Mouse (Mus musculus) hindbrain, embryonic 11.5 days (tissue): ENCODE measurements at regions not wholly inside any gene's neighbourhood (a gene's known extent, or its start where the extent isn't known, plus 50 kb on each side); places are given as distances from the start of the nearest gene placed in this dataset.

Experiments
- ATAC-seq: fragments of 200-750 bp; cut with Nextera tagmentation; 2 replicates; pipeline ENCODE4 v1.8.0; 2017; ENCODE audit warnings: mild to moderate bottlenecking, moderate TSS enrichment, moderate library complexity; ENCODE audit not compliant: low FRiP score
- DNase-seq: peaks from one replicate; pipeline ENCODE4 v3.0.0-alpha.2; 2015; ENCODE audit warnings: low spot score
- H3K27ac ChIP-seq: fragments of 300-500 bp; sonication (generic); 2 replicates; pipeline ENCODE4 v1.5.1; 2014; ENCODE audit warnings: mild to moderate bottlenecking, low read depth, low read length
- H3K27me3 ChIP-seq: fragments of 300-500 bp; sonication (generic); 2 replicates; pipeline ENCODE4 v1.6.1; 2014; ENCODE audit warnings: mild to moderate bottlenecking, low read length, moderate library complexity, mixed read lengths; ENCODE audit not compliant: control insufficient read depth, insufficient read depth
- H3K36me3 ChIP-seq: fragments of 300-500 bp; sonication (generic); 2 replicates; pipeline ENCODE4 v1.6.1; 2014; ENCODE audit warnings: mild to moderate bottlenecking, low read length, moderate library complexity, mixed read lengths; ENCODE audit not compliant: control insufficient read depth, insufficient read depth
- H3K4me1 ChIP-seq: fragments of 300-500 bp; sonication (generic); replicated peaks from 2 replicates; pipeline ENCODE4 v1.6.1; 2014; ENCODE audit warnings: low read length, mixed read lengths; ENCODE audit not compliant: control insufficient read depth, insufficient read depth
- H3K4me2 ChIP-seq: fragments of 300-500 bp; sonication (generic); replicated peaks from 2 replicates; pipeline ENCODE4 v1.6.1; 2014; ENCODE audit warnings: mild to moderate bottlenecking, low read depth, low read length
- H3K4me3 ChIP-seq: fragments of 300-500 bp; sonication (generic); 2 replicates; pipeline ENCODE4 v1.5.1; 2014; ENCODE audit warnings: low read depth, low read length
- H3K9ac ChIP-seq: fragments of 300-500 bp; sonication (generic); 2 replicates; pipeline ENCODE4 v1.6.1; 2014; ENCODE audit warnings: low read depth, low read length
- H3K9me3 ChIP-seq: fragments of 300-500 bp; sonication (generic); 2 replicates; pipeline ENCODE4 v1.6.1; 2016; ENCODE audit warnings: low read length; ENCODE audit not compliant: control insufficient read depth
- WGBS: fragments of 180-500 bp; shearing (Covaris S2); extraction: QIAGEN DNeasy Blood & Tissue Kit; methylation state at CpG from one replicate; pipeline ENCODE4 v1.1.7; 2014; 5-methylcytosine and 5-hydroxymethylcytosine counted together

DNA sequence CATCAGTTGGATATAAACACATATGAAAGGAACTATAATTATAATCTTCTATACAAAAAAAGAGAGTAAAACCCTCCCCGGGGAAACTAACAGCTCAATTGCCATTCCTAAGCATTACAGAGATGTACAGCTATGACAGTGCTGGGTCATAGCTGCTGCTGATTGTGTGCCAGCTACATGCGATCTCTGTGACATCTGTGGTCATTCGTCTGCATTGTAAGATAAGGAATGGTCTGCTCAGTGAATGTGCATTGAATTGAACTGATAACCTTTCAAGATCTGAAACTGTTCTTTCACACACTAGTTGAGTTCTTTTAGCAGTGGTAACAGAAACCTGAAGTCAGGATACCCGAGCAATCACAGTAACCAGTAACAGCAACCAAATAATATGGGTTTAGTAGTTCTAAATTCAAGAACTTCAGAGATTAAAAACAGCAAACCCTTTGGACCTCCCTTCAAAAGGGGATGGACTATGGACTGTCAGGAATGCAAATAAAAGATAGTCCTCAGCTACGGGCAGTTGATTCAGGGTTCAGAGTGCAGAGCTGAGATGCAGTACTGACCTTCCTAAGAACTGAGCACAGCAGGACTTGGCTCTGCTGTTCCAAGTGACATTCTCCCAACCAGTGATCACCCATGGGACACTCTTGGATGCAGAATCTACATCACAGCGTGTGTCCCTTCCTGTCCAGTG, 295.7 kb downstream of the Cd47 start:
- 81% methylated on average over 6 of the region's 6 CpGs for WGBS
- DNase-seq (no peak), ATAC-seq (no peak)
- H3K4me1 ChIP-seq = no peaks in the 10 kb centered on the region
- no peaks in the 10 kb centered on the region for H3K27me3 ChIP-seq
- no peaks in the 10 kb centered on the region for H3K9me3 ChIP-seq
- H3K4me2 ChIP-seq = no peak overlapping the region
- H3K9ac ChIP-seq = no peak overlapping the region
- H3K27ac ChIP-seq = no peak overlapping the region
- H3K36me3 ChIP-seq = no peaks in the 10 kb centered on the region
- no peak overlapping the region for H3K4me3 ChIP-seq

DNA sequence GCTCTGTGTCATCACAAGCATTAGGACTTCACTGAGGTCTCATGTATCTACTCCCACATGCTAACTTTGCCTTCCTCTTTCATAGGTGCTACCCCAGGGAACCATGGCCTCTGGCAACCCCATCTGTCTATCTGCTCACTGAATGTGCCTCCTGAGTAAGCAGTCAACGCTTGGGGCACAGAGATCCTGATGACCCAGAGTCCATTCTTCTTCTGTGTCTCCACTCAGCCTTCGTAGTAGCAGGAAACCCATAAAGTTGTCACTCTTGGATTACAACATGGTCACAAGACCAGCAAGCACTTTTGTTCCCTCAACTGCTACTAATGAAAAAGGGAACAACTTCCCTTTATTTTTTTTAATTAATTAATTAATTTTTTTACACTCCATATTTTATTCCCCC, 296.2 kb downstream of the Cd47 start:
- Histone ChIP-seq H3K4me2 (no peak overlapping the region), H3K27me3 (no peaks in the 10 kb centered on the region), H3K9me3 (no peaks in the 10 kb centered on the region), H3K27ac (no peak overlapping the region), H3K4me1 (no peaks in the 10 kb centered on the region), H3K9ac (no peak overlapping the region), H3K36me3 (no peaks in the 10 kb centered on the region), H3K4me3 (no peak overlapping the region)
- ATAC-seq (no peak), DNase-seq (no peak)
- WGBS = 88% methylated on average over 2 of the region's 2 CpGs

DNA sequence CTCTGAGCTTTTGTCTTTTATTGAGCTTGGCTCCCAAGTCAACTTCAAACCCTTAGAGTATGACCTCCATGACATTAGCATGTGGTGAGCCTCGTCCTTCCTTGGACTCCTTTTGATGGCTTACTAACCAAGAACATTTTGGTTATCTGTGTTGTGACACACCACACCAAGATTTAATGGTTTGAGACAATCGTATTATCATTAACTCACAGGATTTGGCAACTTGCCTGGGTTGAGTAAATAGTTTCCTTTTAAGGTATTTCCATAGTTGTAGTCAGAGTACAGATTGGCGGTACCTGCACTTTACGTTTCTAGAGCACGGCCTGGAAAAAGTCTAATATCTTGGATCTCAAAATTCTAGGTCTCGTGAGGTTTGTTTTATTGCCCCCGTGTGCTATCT, 303.0 kb downstream of the Cd47 start:
- H3K4me1 ChIP-seq = no peaks in the 10 kb centered on the region
- DNase-seq (no peak), ATAC-seq (no peak)
- no peak overlapping the region for H3K4me3 ChIP-seq
- H3K9ac ChIP-seq = no peak overlapping the region
- no peak overlapping the region for H3K27ac ChIP-seq
- no peaks in the 10 kb centered on the region for H3K36me3 ChIP-seq
- H3K4me2 ChIP-seq = no peak overlapping the region
- no peaks in the 10 kb centered on the region for H3K27me3 ChIP-seq
- WGBS = 93% methylated on average over 7 of the region's 7 CpGs
- H3K9me3 ChIP-seq = no peaks in the 10 kb centered on the region

DNA sequence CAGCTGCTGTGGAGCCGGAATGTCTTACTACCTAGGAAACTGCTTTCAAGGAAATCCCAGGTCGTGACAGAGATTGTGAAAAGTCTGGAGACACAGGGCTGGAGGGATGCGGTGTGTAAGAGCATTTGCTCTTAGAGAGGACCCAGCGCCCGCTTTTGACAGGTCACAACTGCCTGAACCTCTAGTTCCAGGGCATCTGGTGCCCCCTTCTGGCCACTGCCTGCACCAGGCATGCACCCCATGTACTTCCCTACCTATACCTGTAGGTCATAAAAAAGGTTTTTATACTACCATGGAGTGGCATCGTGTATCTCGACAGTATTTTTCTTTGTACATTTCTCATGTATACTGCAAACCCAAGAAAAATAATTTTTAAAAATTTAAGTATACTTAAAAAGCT, 314.0 kb downstream of the Bbx start:
- 90% methylated on average over 7 of the region's 7 CpGs for WGBS
- H3K27ac ChIP-seq = no peak overlapping the region
- no peak for DNase-seq
- H3K36me3 ChIP-seq = no peaks in the 10 kb centered on the region
- H3K27me3 ChIP-seq = no peaks in the 10 kb centered on the region
- no peak overlapping the region for H3K9ac ChIP-seq
- no peak for ATAC-seq
- H3K4me1 ChIP-seq = no peaks in the 10 kb centered on the region
- H3K4me2 ChIP-seq = no peak overlapping the region
- H3K9me3 ChIP-seq = no peaks in the 10 kb centered on the region
- H3K4me3 ChIP-seq = no peak overlapping the region

DNA sequence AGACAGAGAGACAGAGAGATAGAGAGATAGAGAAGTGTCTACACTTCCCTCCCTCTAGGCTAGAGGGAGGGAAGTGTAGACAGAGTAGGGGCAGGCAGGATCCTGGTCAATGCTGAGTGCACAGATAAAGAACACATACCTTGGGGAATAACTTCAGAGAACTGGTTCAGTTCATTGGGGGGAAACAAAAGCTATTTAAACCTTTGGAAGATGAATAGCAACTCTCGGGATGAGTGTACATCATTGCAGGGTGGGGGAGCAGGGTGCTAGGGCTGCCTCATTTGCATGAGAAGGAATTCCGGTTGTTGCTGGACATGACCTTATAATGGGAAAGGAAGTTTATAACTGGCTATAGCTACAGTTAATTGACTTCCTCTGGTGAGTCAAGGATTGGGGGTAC, 309.7 kb downstream of the Bbx start:
- Histone ChIP-seq H3K4me3 (no peak overlapping the region), H3K36me3 (no peaks in the 10 kb centered on the region), H3K9me3 (no peaks in the 10 kb centered on the region), H3K4me1 (no peaks in the 10 kb centered on the region), H3K27me3 (no peaks in the 10 kb centered on the region), H3K4me2 (no peak overlapping the region), H3K27ac (no peak overlapping the region), H3K9ac (no peak overlapping the region)
- DNase-seq = no peak
- ATAC-seq = no peak
- WGBS = 78% methylated on average over 2 of the region's 2 CpGs

DNA sequence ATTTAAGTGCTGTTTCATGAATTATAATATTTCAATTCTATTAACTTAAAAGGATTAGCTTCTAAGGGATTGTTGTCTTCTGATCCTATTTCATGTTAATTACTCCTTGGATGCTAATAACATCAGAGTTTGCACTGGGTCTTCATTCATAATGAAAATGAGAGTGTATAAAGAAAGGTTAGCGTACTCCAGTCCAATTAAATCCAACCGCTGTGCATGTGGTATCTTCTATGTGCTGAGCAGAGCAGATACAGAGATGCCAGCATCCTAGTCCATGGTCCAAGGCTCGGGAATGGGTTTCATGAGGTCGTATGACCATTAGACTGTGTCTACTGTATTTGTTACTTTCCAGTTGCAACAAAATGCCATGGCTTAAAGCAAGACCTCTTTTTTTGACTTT, 307.5 kb downstream of the Bbx start:
- 90% methylated on average over 4 of the region's 4 CpGs for WGBS
- Histone ChIP-seq H3K4me1 (no peaks in the 10 kb centered on the region), H3K27ac (no peak overlapping the region), H3K36me3 (no peaks in the 10 kb centered on the region), H3K27me3 (no peaks in the 10 kb centered on the region), H3K4me3 (no peak overlapping the region), H3K9ac (no peak overlapping the region), H3K4me2 (no peak overlapping the region), H3K9me3 (no peaks in the 10 kb centered on the region)
- DNase-seq (no peak), ATAC-seq (no peak)

DNA sequence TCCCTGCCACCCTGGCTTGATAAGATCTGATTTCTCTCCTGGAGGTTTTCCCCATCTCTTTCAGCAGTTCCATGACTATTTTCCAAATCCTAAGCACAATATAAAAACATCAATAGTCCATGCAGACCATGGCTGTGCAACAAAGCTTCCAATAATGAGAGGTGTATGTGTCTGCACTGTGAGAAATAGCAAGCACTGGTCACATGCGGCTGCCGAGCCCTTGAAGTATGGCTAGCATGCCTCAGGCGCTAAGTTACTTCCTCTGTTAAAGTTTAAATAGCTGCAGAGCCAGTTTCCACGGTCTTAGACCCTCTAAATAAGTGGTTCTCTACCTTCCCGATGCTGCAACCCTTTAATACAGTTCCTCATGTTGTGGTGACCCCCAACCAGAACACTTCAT, 306.6 kb downstream of the Bbx start:
- ATAC-seq = no peak
- no peaks in the 10 kb centered on the region for H3K27me3 ChIP-seq
- no peak for DNase-seq
- no peak overlapping the region for H3K9ac ChIP-seq
- H3K36me3 ChIP-seq = no peaks in the 10 kb centered on the region
- no peaks in the 10 kb centered on the region for H3K4me1 ChIP-seq
- no peak overlapping the region for H3K4me3 ChIP-seq
- 78% methylated on average over 5 of the region's 5 CpGs for WGBS
- no peaks in the 10 kb centered on the region for H3K9me3 ChIP-seq
- no peak overlapping the region for H3K27ac ChIP-seq
- no peak overlapping the region for H3K4me2 ChIP-seq

DNA sequence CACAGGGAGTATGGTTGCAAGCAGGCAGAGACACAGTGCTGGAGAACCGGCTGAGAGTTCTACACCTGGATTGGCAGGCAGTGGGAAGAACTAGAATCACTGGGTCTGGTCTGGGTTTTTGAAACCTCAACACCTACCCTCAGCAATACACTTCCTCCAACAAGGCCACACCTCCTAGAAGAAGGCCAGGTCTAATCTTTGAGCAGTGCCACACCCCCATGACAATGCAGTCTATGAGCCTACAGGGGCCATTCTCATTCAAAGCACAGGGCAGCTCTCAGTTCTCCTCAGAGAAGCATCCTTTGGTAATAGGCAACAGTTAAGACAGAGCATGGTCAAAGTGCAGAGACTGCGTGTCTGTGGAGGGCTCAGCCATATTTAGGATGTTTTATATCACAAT, 300.8 kb downstream of the Bbx start:
- Histone ChIP-seq H3K4me2 (no peak overlapping the region), H3K4me1 (no peaks in the 10 kb centered on the region), H3K4me3 (no peak overlapping the region), H3K36me3 (no peaks in the 10 kb centered on the region), H3K9me3 (no peaks in the 10 kb centered on the region), H3K9ac (no peak overlapping the region), H3K27ac (no peak overlapping the region), H3K27me3 (no peaks in the 10 kb centered on the region)
- DNase-seq (no peak), ATAC-seq (no peak)
- WGBS = 93% methylated on average over 2 of the region's 2 CpGs
